Mouse (Mus musculus) layer of hippocampus, postnatal 25 days (tissue): ENCODE measurements at regions not wholly inside any gene's neighbourhood (a gene's known extent, or its start where the extent isn't known, plus 50 kb on each side); places are given as distances from the start of the nearest gene placed in this dataset.

ENCODE experiments used
- DNase-seq, 2 experiments: peaks; one replicate each; pipeline ENCODE4 v3.0.0; 2022; ENCODE audit warnings: mixed read lengths in 2 of 2, low spot score in 1 of 2; ENCODE audit errors: extremely low spot score in 1 of 2

GRCm38 (mm10) chr16:44674198-44674597 is 49.9 kb upstream of the Nepro start:
- no peak for DNase-seq

- no peak for DNase-seq
Observed at GRCm38 (mm10) chr16:44672422-44672819, 51.7 kb upstream of the Nepro start.

GRCm38 (mm10) chr16:44671551-44672421 is 52.3 kb upstream of the Nepro start:
- no peak for DNase-seq

GRCm38 (mm10) chr16:44668061-44668460 is 56.0 kb upstream of the Nepro start:
- no peak for DNase-seq

- DNase-seq, result no peak
Observed at GRCm38 (mm10) chr16:44667118-44667517, 57.0 kb upstream of the Nepro start.

GRCm38 (mm10) chr16:44666431-44666997 is 57.6 kb upstream of the Nepro start:
- no peak for DNase-seq

- DNase-seq, result no peak
Observed at GRCm38 (mm10) chr16:44665491-44665931, 58.6 kb upstream of the Nepro start.

- no peak for DNase-seq
Observed at GRCm38 (mm10) chr16:44662966-44663600, 61.0 kb upstream of the Nepro start.

GRCm38 (mm10) chr16:44660996-44661876 is 62.9 kb upstream of the Nepro start:
- DNase-seq, result no peak

GRCm38 (mm10) chr16:44658306-44658705 is 65.8 kb upstream of the Nepro start:
- DNase-seq, result no peak

- DNase-seq, result no peak
Observed at GRCm38 (mm10) chr16:44656181-44656580, 67.9 kb upstream of the Nepro start.

GRCm38 (mm10) chr16:44655306-44655705 is 68.8 kb upstream of the Nepro start:
- no peak for DNase-seq

GRCm38 (mm10) chr16:44648547-44649223 is 75.4 kb upstream of the Nepro start:
- no peak for DNase-seq

- peak; percentile 8 to 10 for DNase-seq
Observed at GRCm38 (mm10) chr16:44643992-44644391, 80.1 kb upstream of the Nepro start.

GRCm38 (mm10) chr16:44637100-44637499 is 78.4 kb upstream of the Boc start:
- no peak for DNase-seq

GRCm38 (mm10) chr16:44634486-44634885 is 75.8 kb upstream of the Boc start:
- DNase-seq, result no peak

- DNase-seq, result no peak
Observed at GRCm38 (mm10) chr16:44633059-44633667, 74.5 kb upstream of the Boc start.

- peak; percentile 36 to 42 for DNase-seq
Observed at GRCm38 (mm10) chr16:44632330-44633058, 73.8 kb upstream of the Boc start.
